Mouse (Mus musculus) neutrophil, adult 5-6 weeks (primary cell): ENCODE measurements around the gene Olfr64. TPM values are rescaled to one million over a fixed set of nuclear protein-coding genes. Genes with fewer than 3 reads are reported as not detected.

Experiments used
- ATAC-seq: fragments of 151-379, 151-347 bp; 2 replicates; pipeline ENCODE4 v1.8.0; 2017; ENCODE audit warnings: mild to moderate bottlenecking, moderate TSS enrichment; ENCODE audit not compliant: insufficient number of reproducible peaks, poor library complexity, low FRiP score, severe bottlenecking; ENCODE audit errors: extremely low read depth
- total RNA-seq: library from RNA; stranded (forward); fragments of 200-1000 nt; gene quantifications from 2 replicates; pipeline ENCODE4 v1.2.3, GENCODE M21; 2017

The Olfr64 gene
- total RNA-seq, 1 experiment from 2014 or later, result not detected

- ATAC-seq, result no peak
Observed at GRCm38 (mm10) chr7:103843034-103843433, 51.3 kb downstream of the Olfr64 start, which contains the start of gene Hbb-bh1. Hbb-bh1 (minus strand) TSS chr7:103843164.

- ATAC-seq, result no peak
Observed at GRCm38 (mm10) chr7:103840268-103840667, 54.0 kb downstream of the Olfr64 start, which contains the start of gene Hbb-bh2. Hbb-bh2 (minus strand) TSS chr7:103840520.

Other genes with a start within 250 kb of the Olfr64 start
- gene Olfr623, start 230.8 kb downstream of the Olfr64 start, total RNA-seq, result not detected in 2 replicates
- gene Olfr624, start 223.3 kb downstream of the Olfr64 start, total RNA-seq, result 0.12 TPM in 1 of 2 replicates, not detected in the other
- gene Olfr625-ps1, start 211.8 kb downstream of the Olfr64 start, total RNA-seq, result not detected in 2 replicates
- gene Olfr243, start 179.8 kb downstream of the Olfr64 start, total RNA-seq, result 0.12 TPM in 1 of 2 replicates, not detected in the other
- gene Olfr628, start 164.1 kb downstream of the Olfr64 start, total RNA-seq, result not detected in 2 replicates
- not detected in 2 replicates for gene Olfr629, start 149.5 kb downstream of the Olfr64 start, total RNA-seq
- not detected in 2 replicates for gene Olfr630, start 137.2 kb downstream of the Olfr64 start, total RNA-seq
- gene Olfr69, start 122.9 kb downstream of the Olfr64 start, total RNA-seq, result 0.23 TPM in 1 of 2 replicates, not detected in the other
- not detected in 2 replicates for gene Olfr68, start 114.8 kb downstream of the Olfr64 start, total RNA-seq
- gene Olfr67, start 102.7 kb downstream of the Olfr64 start, total RNA-seq, result not detected in 2 replicates
- 1,968 and 2,313 TPM in 2 replicates for gene Hbb-bt, start 80.5 kb downstream of the Olfr64 start, total RNA-seq
- 10,177 and 10,178 TPM in 2 replicates for gene Hbb-bs, start 66.4 kb downstream of the Olfr64 start, total RNA-seq
- gene Hbb-bh2, start 54.0 kb downstream of the Olfr64 start, total RNA-seq, result not detected in 2 replicates
- gene Hbb-bh1, start 51.3 kb downstream of the Olfr64 start, total RNA-seq, result not detected in 2 replicates
- not detected in 2 replicates for gene Hbb-y, start 41.3 kb downstream of the Olfr64 start, total RNA-seq
- 0.12 TPM in 1 of 2 replicates, not detected in the other for gene Olfr66, start 8.2 kb downstream of the Olfr64 start, total RNA-seq
- gene Olfr65, start 9.0 kb upstream of the Olfr64 start, total RNA-seq, result not detected in 2 replicates
- not detected in 2 replicates for gene Olfr631, start 34.3 kb upstream of the Olfr64 start, total RNA-seq
- gene Olfr632, start 39.9 kb upstream of the Olfr64 start, total RNA-seq, result not detected in 2 replicates
- gene Olfr633, start 50.0 kb upstream of the Olfr64 start, total RNA-seq, result not detected in 2 replicates
- not detected in 2 replicates for gene Olfr635, start 76.7 kb upstream of the Olfr64 start, total RNA-seq
- gene Olfr638, start 104.3 kb upstream of the Olfr64 start, total RNA-seq, result not detected in 2 replicates
- gene Olfr639, start 122.8 kb upstream of the Olfr64 start, total RNA-seq, result not detected in 2 replicates
- 0.12 TPM in 1 of 2 replicates, not detected in the other for gene Olfr640, start 131.1 kb upstream of the Olfr64 start, total RNA-seq
- not detected in 2 replicates for gene Olfr641, start 141.0 kb upstream of the Olfr64 start, total RNA-seq
- gene Olfr642, start 158.2 kb upstream of the Olfr64 start, total RNA-seq, result 0.12 TPM in 1 of 2 replicates, not detected in the other
- gene 4930516K23Rik, start 167.0 kb upstream of the Olfr64 start, total RNA-seq, result not detected in 2 replicates
- gene Olfr644, start 177.4 kb upstream of the Olfr64 start, total RNA-seq, result not detected in 2 replicates
- gene Olfr645, start 191.0 kb upstream of the Olfr64 start, total RNA-seq, result not detected in 2 replicates
- gene Olfr646, start 210.4 kb upstream of the Olfr64 start, total RNA-seq, result not detected in 2 replicates
- not detected in 2 replicates for gene Ubqln5, start 235.3 kb upstream of the Olfr64 start, total RNA-seq
- not detected in 2 replicates for gene Olfr643, start 242.9 kb upstream of the Olfr64 start, total RNA-seq
- gene Ubqln3, start 248.8 kb upstream of the Olfr64 start, total RNA-seq, result not detected in 2 replicates